8 mouse cellular contexts compared by ENCODE assay signal in the genomic region with DNA sequence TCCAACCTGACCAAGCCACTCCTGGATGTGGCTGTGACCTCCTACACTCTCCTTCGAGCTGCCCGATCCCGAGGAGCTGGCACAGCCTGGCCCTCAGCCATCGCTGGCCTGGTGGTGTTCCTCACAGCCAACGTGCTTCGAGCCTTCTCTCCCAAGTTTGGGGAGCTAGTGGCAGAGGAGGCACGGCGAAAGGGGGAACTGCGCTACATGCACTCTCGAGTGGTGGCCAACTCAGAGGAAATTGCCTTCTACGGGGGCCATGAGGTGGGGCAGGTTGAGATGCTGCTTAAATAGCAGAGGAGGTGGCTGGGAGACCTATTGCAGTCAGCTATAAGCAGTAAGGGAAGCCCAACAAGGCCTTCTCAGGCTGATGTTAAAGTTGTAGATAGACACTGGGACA. TPM values are rescaled to one million over a fixed set of nuclear protein-coding genes. Genes with fewer than 3 reads are reported as not detected.
DNase-seq lines count a peak whose midpoint lies in the region; ATAC-seq and TF ChIP-seq lines count a peak whose summit lies in the region.

No protein-coding gene starts in this region.

- H3K4me2 ChIP-seq in kidney, embryonic 14.5 days (replicated peaks; ENCODE audit: low read depth, low read length), result peak overlapping the region; percentile 47

- H3K79me2 ChIP-seq in heart, adult 2 months (replicated peaks; ENCODE audit: control insufficient read depth, insufficient read depth, low read length), result no peaks in the 10 kb centered on the region

- H3K9ac ChIP-seq in heart, adult 2 months (ENCODE audit: low read depth, low read length), result peak overlapping the region; percentile 95
- peak overlapping the region; percentile 51; the same call in 1 of the 2 replicates for H3K9ac ChIP-seq in kidney, embryonic 14.5 days (ENCODE audit: low read depth, low read length)

- DNase-seq in cerebellum, adult 11 months, result peak; percentile 19
- peak; percentile 38 to 47 for DNase-seq in cerebellum, postnatal 10 days
- peak; percentile 37 to 43 for DNase-seq in heart, adult 2 months
- DNase-seq in lung, postnatal 36 days, result peak; percentile 30
- peak; percentile 30 to 68 for DNase-seq in spleen, postnatal 4 days (ENCODE audit: low spot score in 2 of 2)
- DNase-seq in ovary, adult 18-20 months (ENCODE audit: low spot score), result no peak

- peak overlapping the region; percentile 63 for H3K4me3 ChIP-seq in heart, adult 2 months
- peak overlapping the region; percentile 56; the same call in 1 of the 2 replicates for H3K4me3 ChIP-seq in kidney, embryonic 14.5 days (ENCODE audit: low read length)

- no peaks in the 10 kb centered on the region for H3K9me3 ChIP-seq in kidney, embryonic 14.5 days (ENCODE audit: control insufficient read depth, low read length)

- H3K36me3 ChIP-seq in heart, adult 2 months (ENCODE audit: control insufficient read depth, insufficient read depth, low read length), result peaks cover 10% of the 10 kb centered on the region
- H3K36me3 ChIP-seq in kidney, embryonic 14.5 days (ENCODE audit: control insufficient read depth, insufficient read depth, low read length), result peaks cover 3% of the 10 kb centered on the region; the same call in 1 of the 2 replicates

- peaks cover 14% of the 10 kb centered on the region for H3K4me1 ChIP-seq in heart, adult 2 months (ENCODE audit: control insufficient read depth, insufficient read depth, low read length)
- H3K4me1 ChIP-seq in kidney, embryonic 14.5 days (ENCODE audit: control insufficient read depth, insufficient read depth, low read length), result 0 out of 2 replicates have a peak, but pooled peaks cover 5% of the 10 kb centered on the region

- no peak for TF ChIP-seq CTCF in heart, adult 2 months (IDR thresholded peaks at IDR 0.05)

- TF ChIP-seq EP300 in heart, adult 2 months (IDR thresholded peaks at IDR 0.05; ENCODE audit: insufficient read depth, low read depth, low read length), result no peak

- intact Hi-C loops in heart, adult 2 months (cut with DNase I), result loop anchor here (2.0 to 10.0 kb wide), 3 partner anchors 45 to 237 kb away; partner anchors contain the start of genes Idh3g, Slc6a8 and Ssr4

- no peaks in the 10 kb centered on the region for H3K27me3 ChIP-seq in heart, adult 2 months (ENCODE audit: control insufficient read depth, insufficient read depth, low read length)
- no peaks in the 10 kb centered on the region for H3K27me3 ChIP-seq in kidney, embryonic 14.5 days (ENCODE audit: control insufficient read depth, insufficient read depth, low read length)

- H3K27ac ChIP-seq in heart, adult 2 months, result peak overlapping the region; percentile 92
- no peak overlapping the region for H3K27ac ChIP-seq in kidney, embryonic 14.5 days (ENCODE audit: low read depth, low read length)

- no peak for TF ChIP-seq POLR2A in heart, adult 2 months (IDR thresholded peaks at IDR 0.05; ENCODE audit: insufficient read depth, low read depth, low read length)

- WGBS in heart, adult 2 months, result 36% methylated on average over 11 of the region's 11 CpGs
- WGBS in kidney, embryonic 14.5 days, result 71% methylated on average over 11 of the region's 11 CpGs

- ATAC-seq in cerebellum, adult (ENCODE audit: insufficient number of reproducible peaks, low FRiP score, low TSS enrichment), result no peak
- ATAC-seq in kidney, embryonic 14.5 days (ENCODE audit: low FRiP score, low TSS enrichment), result no peak

RNA-seq across cellular contexts. Expression of gene Abcd1, which starts 1.3 kb away (rescaled TPM):
- 10 to 100 TPM; 25.4 to 29.7 TPM for total RNA-seq in heart, adult 2 months (2021)
- 32.9 and 35.3 TPM in 2 replicates for polyA plus RNA-seq in heart, adult 2 months (2012; rRNA removed)
- 9.3 and 12.0 TPM in 2 replicates for polyA plus RNA-seq in kidney, embryonic 14.5 days (2014; fragmentation: Nextera tagmentation; extraction: Ambion mirVana)

RNA-seq across cellular contexts. Expression of gene Bcap31, which starts 1.7 kb away (rescaled TPM):
- 10 to 100 TPM; 71.8 to 79.5 TPM for total RNA-seq in heart, adult 2 months (2021)
- polyA plus RNA-seq in heart, adult 2 months (2012; rRNA removed), result 43.1 and 70.9 TPM in 2 replicates
- polyA plus RNA-seq in kidney, embryonic 14.5 days (2014; fragmentation: Nextera tagmentation; extraction: Ambion mirVana), result 228 and 265 TPM in 2 replicates

RNA-seq across cellular contexts. Expression of gene Plxnb3, which starts 39.2 kb away (rescaled TPM):
- 1 to 10 TPM; 1.0 to 2.0 TPM for total RNA-seq in heart, adult 2 months (2021)
- polyA plus RNA-seq in heart, adult 2 months (2012; rRNA removed), result 4.5 and 4.7 TPM in 2 replicates
- 0.14 and 0.27 TPM in 2 replicates for polyA plus RNA-seq in kidney, embryonic 14.5 days (2014; fragmentation: Nextera tagmentation; extraction: Ambion mirVana)

RNA-seq across cellular contexts. Expression of gene Slc6a8, which starts 44.7 kb away (rescaled TPM):
- 100 to 1,000 TPM; 155 to 179 TPM for total RNA-seq in heart, adult 2 months (2021)
- polyA plus RNA-seq in heart, adult 2 months (2012; rRNA removed), result 155 and 205 TPM in 2 replicates
- 9.0 and 10.4 TPM in 2 replicates for polyA plus RNA-seq in kidney, embryonic 14.5 days (2014; fragmentation: Nextera tagmentation; extraction: Ambion mirVana)

RNA-seq across cellular contexts. Expression of gene Srpk3, which starts 56.5 kb away (rescaled TPM):
- 10 to 100 TPM; 26.1 to 29.9 TPM for total RNA-seq in heart, adult 2 months (2021)
- 64.2 and 76.7 TPM in 2 replicates for polyA plus RNA-seq in heart, adult 2 months (2012; rRNA removed)
- 2.9 and 4.7 TPM in 2 replicates for polyA plus RNA-seq in kidney, embryonic 14.5 days (2014; fragmentation: Nextera tagmentation; extraction: Ambion mirVana)
